Mouse (Mus musculus): ENCODE data around the gene Enox1.

DNA sequence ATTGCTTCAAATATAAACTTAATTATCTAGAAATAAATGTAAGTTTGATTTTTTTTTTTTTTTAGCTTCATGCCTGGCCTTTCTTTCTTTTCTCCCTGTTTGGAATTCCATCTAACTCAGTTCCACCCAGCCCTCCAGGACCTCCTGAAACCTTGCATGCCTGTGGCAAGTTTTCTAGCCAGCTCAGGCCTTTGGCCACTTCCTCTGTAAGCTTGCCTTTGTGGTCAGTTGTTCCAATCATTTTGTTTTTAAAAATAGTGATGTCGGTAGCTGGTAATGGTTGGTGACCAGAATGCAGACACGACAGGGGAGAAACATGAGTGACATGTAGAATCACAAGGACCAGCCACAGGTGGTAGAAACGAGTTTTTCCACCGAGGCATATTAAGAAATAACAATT is 307.4 kb downstream of the Enox1 start:
- TF ChIP-seq CTCF (conservative IDR thresholded peaks at IDR 0.05; ENCODE audit: low read length) (no peak), NANOG (IDR thresholded peaks at IDR 0.05; ENCODE audit: borderline replicate concordance, low read length) (no peak)
